Mouse (Mus musculus) neural tube, embryonic 15.5 days (tissue): ENCODE measurements around the gene Sema5b. TPM values are rescaled to one million over a fixed set of nuclear protein-coding genes. Genes with fewer than 3 reads are reported as not detected.

Experiments used
- ATAC-seq: fragments of 200-750 bp; cut with Nextera tagmentation; 2 replicates; pipeline ENCODE4 v1.8.0; 2017; ENCODE audit warnings: mild to moderate bottlenecking, moderate TSS enrichment, moderate library complexity; ENCODE audit not compliant: low FRiP score
- H3K27ac ChIP-seq: fragments of 300-500 bp; sonication (generic); replicated peaks from 2 replicates; pipeline ENCODE4 v1.5.1; 2015; ENCODE audit warnings: mild to moderate bottlenecking, inconsistent platforms
- H3K27me3 ChIP-seq: fragments of 300-500 bp; sonication (generic); replicated peaks from 2 replicates; pipeline ENCODE4 v1.6.1; 2015; ENCODE audit warnings: inconsistent platforms
- H3K36me3 ChIP-seq: fragments of 300-500 bp; sonication (generic); 2 replicates; pipeline ENCODE4 v1.6.1; 2015; ENCODE audit warnings: inconsistent platforms
- H3K4me1 ChIP-seq: fragments of 300-500 bp; sonication (generic); 2 replicates; pipeline ENCODE4 v1.6.1; 2015; ENCODE audit warnings: inconsistent platforms
- H3K4me2 ChIP-seq: fragments of 300-500 bp; sonication (generic); 2 replicates; pipeline ENCODE4 v1.6.1; 2015; ENCODE audit warnings: inconsistent platforms, mild to moderate bottlenecking, moderate library complexity
- H3K4me3 ChIP-seq: fragments of 300-500 bp; sonication (generic); replicated peaks from 2 replicates; pipeline ENCODE4 v1.5.1; 2015; ENCODE audit warnings: mild to moderate bottlenecking, inconsistent platforms
- H3K9ac ChIP-seq: fragments of 300-500 bp; sonication (generic); replicated peaks from 2 replicates; pipeline ENCODE4 v1.6.1; 2015; ENCODE audit warnings: mild to moderate bottlenecking, inconsistent platforms
- H3K9me3 ChIP-seq: fragments of 300-500 bp; sonication (generic); replicated peaks from 2 replicates; pipeline ENCODE4 v1.6.1; 2016; ENCODE audit warnings: inconsistent platforms
- WGBS: fragments of 180-500 bp; shearing (Covaris S2); methylation state at CpG from one replicate; pipeline ENCODE4 v1.1.7; 2015; ENCODE audit warnings: mixed read lengths; 5-methylcytosine and 5-hydroxymethylcytosine counted together
- polyA plus RNA-seq: library from polyadenylated mRNA; unstranded; fragments of >200 nt; fragmentation: Nextera tagmentation; extraction: Ambion mirVana; gene quantifications from 2 replicates; pipeline ENCODE4 v1.2.1, GENCODE M21; 2015

The Sema5b gene
- polyA plus RNA-seq, 1 experiment from 2014 or later = 17.2 TPM

GRCm38 (mm10) chr16:35524200-35524599 lies 16.7 kb upstream of the Sema5b start:
- Histone ChIP-seq H3K36me3 (no peaks in the 10 kb centered on the region), H3K4me1 (0 out of 2 replicates have a peak, but pooled peaks cover 2% of the 10 kb centered on the region), H3K4me3 (no peak overlapping the region), H3K27me3 (no peaks in the 10 kb centered on the region), H3K27ac (no peak overlapping the region), H3K4me2 (no peak overlapping the region), H3K9ac (no peak overlapping the region), H3K9me3 (no peaks in the 10 kb centered on the region)
- WGBS = 64% methylated on average over 4 of the region's 4 CpGs
- no peak for ATAC-seq

DNA sequence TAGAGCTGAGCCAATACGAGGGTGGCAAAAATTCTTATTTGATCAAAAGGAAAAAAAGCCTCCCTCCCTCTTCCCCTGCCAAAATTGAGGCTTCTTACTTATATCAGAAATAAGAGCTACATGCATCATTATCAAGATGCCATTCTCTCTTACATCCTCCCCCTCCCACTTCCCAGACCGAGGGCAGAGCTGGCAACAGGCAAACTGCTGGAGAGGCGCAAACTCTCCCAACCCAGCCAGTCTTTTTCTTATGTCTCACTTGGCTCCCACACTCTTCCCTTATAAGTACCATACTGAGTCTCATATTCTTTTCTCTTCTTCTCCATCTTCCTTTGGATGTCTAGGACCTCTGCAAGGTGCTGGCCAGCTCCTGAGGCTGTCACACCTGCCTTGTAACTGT lies 6.3 kb upstream of the Sema5b start:
- H3K4me1 ChIP-seq = peaks cover under 1% of the 10 kb centered on the region
- 81% methylated on average over 3 of the region's 3 CpGs for WGBS
- H3K4me2 ChIP-seq = no peak overlapping the region
- no peaks in the 10 kb centered on the region for H3K36me3 ChIP-seq
- no peak for ATAC-seq
- H3K4me3 ChIP-seq = no peak overlapping the region
- H3K27ac ChIP-seq = no peak overlapping the region
- H3K27me3 ChIP-seq = peaks cover 12% of the 10 kb centered on the region; the same call in 1 of the 2 replicates
- H3K9ac ChIP-seq = no peak overlapping the region
- no peaks in the 10 kb centered on the region for H3K9me3 ChIP-seq

GRCm38 (mm10) chr16:35537651-35538050 lies 3.3 kb upstream of the Sema5b start:
- Histone ChIP-seq H3K4me3 (no peak overlapping the region), H3K9ac (no peak overlapping the region), H3K4me1 (peaks cover 26% of the 10 kb centered on the region), H3K27ac (no peak overlapping the region), H3K4me2 (no peak overlapping the region), H3K9me3 (no peaks in the 10 kb centered on the region), H3K27me3 (peaks cover 13% of the 10 kb centered on the region; the same call in 1 of the 2 replicates), H3K36me3 (no peaks in the 10 kb centered on the region)
- no peak for ATAC-seq
- 82% methylated on average over 8 of the region's 8 CpGs for WGBS

DNA sequence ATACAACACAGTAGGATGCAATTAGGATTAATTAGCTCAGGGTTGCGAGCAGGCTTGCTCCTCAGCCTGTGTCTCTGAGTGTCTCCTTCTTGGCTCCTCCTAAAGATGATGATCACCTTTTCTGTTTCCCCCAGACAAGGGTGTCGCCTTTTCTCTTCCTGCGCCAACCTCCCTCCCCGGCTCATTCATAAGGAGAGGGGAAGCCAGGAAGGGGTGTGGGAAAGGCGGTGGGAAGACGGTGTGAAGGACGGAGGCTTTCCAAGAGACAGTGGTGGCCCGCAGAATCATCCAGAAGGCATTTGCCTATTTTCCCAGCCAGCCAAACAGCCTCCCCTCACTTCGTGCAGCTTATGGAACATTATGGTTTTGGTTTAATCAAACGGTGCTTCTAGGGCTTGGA lies 1.9 kb upstream of the Sema5b start:
- Histone ChIP-seq H3K9me3 (no peaks in the 10 kb centered on the region), H3K36me3 (no peaks in the 10 kb centered on the region), H3K27me3 (peaks cover 13% of the 10 kb centered on the region; the same call in 1 of the 2 replicates), H3K27ac (no peak overlapping the region), H3K4me3 (no peak overlapping the region), H3K4me2 (no peak overlapping the region), H3K9ac (no peak overlapping the region), H3K4me1 (peaks cover 33% of the 10 kb centered on the region)
- WGBS = 52% methylated on average over 10 of the region's 10 CpGs
- no peak for ATAC-seq

GRCm38 (mm10) chr16:35540333-35541116 lies 420 bp upstream of the Sema5b start:
- H3K36me3 ChIP-seq = no peaks in the 10 kb centered on the region
- peak; percentile 53; the same call in 1 of the 2 replicates for ATAC-seq
- H3K27ac ChIP-seq = 0 out of 2 replicates have a peak overlapping the region, but pooled peaks have one; percentile 41

DNA sequence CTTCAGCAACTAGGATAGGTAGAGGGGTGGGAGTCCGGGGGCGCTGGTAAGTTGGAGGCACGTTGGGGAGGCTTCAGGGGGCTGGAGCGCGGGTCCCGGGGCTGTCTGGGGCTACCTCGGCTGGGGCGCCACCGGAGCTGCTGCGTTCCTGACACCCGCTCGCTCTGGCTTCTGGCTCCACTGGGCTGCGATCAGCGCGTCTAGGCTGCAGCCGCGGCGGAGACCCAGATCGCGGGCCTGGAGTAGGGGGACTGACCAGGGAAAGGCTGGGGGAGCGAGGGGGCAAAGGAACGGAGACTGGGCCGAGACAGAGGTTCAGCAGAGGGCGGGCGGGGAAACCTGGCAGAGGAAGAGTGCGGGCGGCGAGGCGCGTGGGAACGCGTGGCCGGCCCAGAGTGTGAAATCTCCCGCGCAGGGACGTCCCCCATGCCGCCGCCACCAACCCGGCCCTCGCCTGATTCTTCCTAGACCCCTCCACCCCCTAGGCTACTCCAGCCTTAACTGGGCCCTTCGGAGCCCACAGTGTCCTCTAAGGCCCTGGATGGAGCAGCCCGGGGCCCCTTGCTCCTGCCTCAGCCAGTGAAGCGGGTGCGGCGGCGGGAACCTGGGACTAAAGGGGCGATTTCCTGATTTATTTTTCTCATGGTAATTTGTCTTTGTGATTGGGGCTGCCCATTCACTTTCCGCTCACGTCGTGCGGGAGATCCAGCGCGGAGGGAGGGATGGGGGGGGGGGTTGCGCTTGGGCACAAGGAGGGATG lies 896 bp downstream of the Sema5b start:
- WGBS = under 1% methylated on average over 53 of the region's 54 CpGs

More at GRCm38 (mm10) chr16:35540333-35541116, 420 bp upstream of the Sema5b start:
- no peaks in the 10 kb centered on the region for H3K9me3 ChIP-seq
- H3K4me3 ChIP-seq = peak overlapping the region; percentile 71
- under 1% methylated on average over 23 of the region's 23 CpGs for WGBS
- peak overlapping the region; percentile 98 for H3K4me2 ChIP-seq
- H3K27me3 ChIP-seq = peaks cover 13% of the 10 kb centered on the region; the same call in 1 of the 2 replicates
- peak overlapping the region; percentile 65 for H3K9ac ChIP-seq
- peaks cover 33% of the 10 kb centered on the region for H3K4me1 ChIP-seq

DNA sequence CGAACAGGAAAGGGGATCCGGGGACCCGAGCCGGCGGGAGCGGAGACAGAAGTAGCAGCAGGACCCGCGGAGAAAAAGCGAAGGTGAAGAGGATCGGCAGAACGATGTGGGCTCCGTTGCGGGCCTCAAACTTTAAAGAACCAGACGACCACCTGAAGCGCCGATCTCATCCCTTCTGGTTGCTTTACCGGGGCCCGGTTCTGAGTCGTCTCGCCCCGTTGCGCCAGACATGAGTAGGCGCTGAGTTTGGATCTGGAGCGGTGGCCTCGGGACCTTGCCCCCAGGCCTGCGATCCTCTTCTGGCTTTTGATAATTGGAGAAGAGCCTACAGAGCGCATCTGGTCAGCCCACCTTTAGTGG lies 1.5 kb downstream of the Sema5b start:
- Histone ChIP-seq H3K4me1 (peaks cover 33% of the 10 kb centered on the region), H3K27me3 (peaks cover 9% of the 10 kb centered on the region; the same call in 1 of the 2 replicates), H3K9me3 (no peaks in the 10 kb centered on the region), H3K36me3 (no peaks in the 10 kb centered on the region), H3K4me2 (peak overlapping the region; percentile 98), H3K9ac (peak overlapping the region; percentile 65), H3K4me3 (peak overlapping the region; percentile 71), H3K27ac (no peak overlapping the region)
- ATAC-seq = 0 out of 2 replicates have a peak, but pooled peaks have one; percentile 10
- WGBS = 1% methylated on average over 27 of the region's 27 CpGs

More for the DNA sequence above, 896 bp downstream of the Sema5b start:
- Histone ChIP-seq H3K4me2 (peak overlapping the region; percentile 98), H3K36me3 (no peaks in the 10 kb centered on the region), H3K9ac (peak overlapping the region; percentile 65), H3K27ac (peak overlapping the region; percentile 64), H3K9me3 (no peaks in the 10 kb centered on the region), H3K4me3 (peak overlapping the region; percentile 71), H3K4me1 (peaks cover 33% of the 10 kb centered on the region), H3K27me3 (peaks cover 13% of the 10 kb centered on the region; the same call in 1 of the 2 replicates)
- peak; percentile 40 for ATAC-seq

GRCm38 (mm10) chr16:35545723-35546122 lies 4.8 kb downstream of the Sema5b start:
- Histone ChIP-seq H3K4me3 (no peak overlapping the region), H3K36me3 (no peaks in the 10 kb centered on the region), H3K4me2 (no peak overlapping the region), H3K27ac (no peak overlapping the region), H3K27me3 (no peaks in the 10 kb centered on the region), H3K4me1 (peaks cover 22% of the 10 kb centered on the region), H3K9me3 (no peaks in the 10 kb centered on the region), H3K9ac (no peak overlapping the region)
- WGBS = 85% methylated on average over 4 of the region's 4 CpGs
- ATAC-seq = no peak

DNA sequence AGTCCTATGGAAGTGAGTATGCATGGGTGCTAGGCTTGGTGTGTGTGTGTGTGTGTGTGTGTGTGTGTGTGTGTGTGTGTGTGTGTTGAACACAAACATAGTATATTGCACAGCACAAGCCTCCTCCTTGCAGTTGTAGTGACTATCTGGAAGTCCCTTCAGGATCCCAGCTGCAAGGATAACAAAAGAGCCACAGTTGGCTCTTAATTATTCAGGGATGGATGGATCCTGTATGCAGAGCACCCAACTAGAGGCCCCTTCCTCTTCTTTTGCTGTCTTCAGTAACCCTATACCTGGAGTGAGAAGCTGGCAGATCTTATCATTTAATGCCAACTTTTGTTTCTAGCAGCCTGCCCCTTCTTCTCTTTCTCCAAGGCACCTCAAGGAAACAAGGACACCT lies 7.0 kb downstream of the Sema5b start:
- no peak overlapping the region for H3K4me3 ChIP-seq
- no peaks in the 10 kb centered on the region for H3K27me3 ChIP-seq
- H3K4me1 ChIP-seq = peaks cover 3% of the 10 kb centered on the region
- no peaks in the 10 kb centered on the region for H3K36me3 ChIP-seq
- no peak overlapping the region for H3K4me2 ChIP-seq
- no peak overlapping the region for H3K27ac ChIP-seq
- no peaks in the 10 kb centered on the region for H3K9me3 ChIP-seq
- H3K9ac ChIP-seq = no peak overlapping the region
- ATAC-seq = no peak

DNA sequence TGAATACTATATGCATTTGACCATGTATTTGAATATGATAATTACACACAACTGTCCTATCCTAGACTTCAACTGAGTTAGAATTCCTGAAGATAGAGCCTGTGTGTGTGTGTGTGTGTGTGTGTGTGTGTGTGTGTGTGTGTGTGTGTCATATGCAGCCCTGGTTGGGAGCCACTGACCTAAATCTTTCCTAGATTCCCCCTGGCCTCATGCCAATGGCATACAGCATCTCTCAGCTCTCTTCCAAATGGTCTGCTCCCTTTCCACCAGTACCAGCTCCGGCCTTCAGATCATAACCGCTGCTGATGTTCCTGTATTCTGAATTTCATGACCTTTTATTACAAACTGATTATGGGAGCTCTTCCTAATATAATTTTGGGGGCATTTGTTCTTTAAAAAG lies 8.4 kb downstream of the Sema5b start:
- no peaks in the 10 kb centered on the region for H3K36me3 ChIP-seq
- H3K27me3 ChIP-seq = no peaks in the 10 kb centered on the region
- no peak overlapping the region for H3K9ac ChIP-seq
- H3K27ac ChIP-seq = no peak overlapping the region
- 0 out of 2 replicates have a peak, but pooled peaks cover 2% of the 10 kb centered on the region for H3K4me1 ChIP-seq
- WGBS = 79% methylated on average over 2 of the region's 2 CpGs
- no peak for ATAC-seq
- no peak overlapping the region for H3K4me2 ChIP-seq
- H3K4me3 ChIP-seq = no peak overlapping the region
- no peaks in the 10 kb centered on the region for H3K9me3 ChIP-seq

- Histone ChIP-seq H3K4me1 (peaks cover 19% of the 10 kb centered on the region), H3K36me3 (no peaks in the 10 kb centered on the region), H3K4me3 (no peak overlapping the region), H3K27me3 (no peaks in the 10 kb centered on the region), H3K9ac (no peak overlapping the region), H3K4me2 (no peak overlapping the region), H3K9me3 (no peaks in the 10 kb centered on the region), H3K27ac (no peak overlapping the region)
- ATAC-seq = no peak
- 79% methylated on average over 15 of the region's 15 CpGs for WGBS
Observed at GRCm38 (mm10) chr16:35555596-35556482, 14.9 kb downstream of the Sema5b start.
